Mouse (Mus musculus) embryonic fibroblast, embryonic 13.5 days (primary cell): Measurements from ENCODE around the gene Chmp6.

Source experiments
- CTCF ChIP-seq: IDR thresholded peaks from 2 replicates; pipeline ENCODE4 v1.5.1; 2011; ENCODE audit warnings: mild to moderate bottlenecking, control low read depth, low read length, moderate library complexity, borderline replicate concordance; ENCODE audit not compliant: insufficient read depth
- POLR2A ChIP-seq: IDR thresholded peaks from 2 replicates; pipeline ENCODE4 v1.6.1; 2011; ENCODE audit warnings: low read depth, mild to moderate bottlenecking, control low read depth, low read length, moderate library complexity

DNA sequence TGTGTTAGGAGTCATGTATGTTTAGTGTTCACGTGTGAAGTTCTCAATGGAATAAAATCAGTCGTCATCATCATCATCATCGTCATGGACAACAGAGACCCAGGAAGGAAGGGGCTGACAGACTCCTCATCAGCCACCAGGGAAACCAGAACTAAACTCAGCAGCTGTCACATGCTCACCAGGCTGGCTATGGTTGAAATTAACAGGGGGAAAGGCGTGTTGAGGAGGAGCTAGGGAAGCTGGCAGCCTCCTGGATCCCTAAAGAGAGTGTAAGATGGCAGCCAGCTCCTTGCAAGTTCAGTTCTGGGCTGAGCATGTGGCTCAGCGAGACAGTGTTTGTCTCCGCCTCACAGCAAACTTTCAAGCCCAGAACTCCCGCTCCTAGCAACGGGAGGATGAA is 21.5 kb downstream of the Chmp6 start:
- TF ChIP-seq CTCF (no peak), POLR2A (no peak)
